Mouse (Mus musculus) liver, postnatal 0 days (tissue): ENCODE data around the gene Gpx4.

Source experiments
- CTCF ChIP-seq: sonication (generic); IDR thresholded peaks from 2 replicates; pipeline ENCODE4 v1.5.1; 2016; ENCODE audit warnings: antibody characterized with exemption, low read depth
- EP300 ChIP-seq: IDR thresholded peaks from 2 replicates; pipeline ENCODE4 v1.6.1; 2016; ENCODE audit warnings: antibody characterized with exemption, low read depth, mild to moderate bottlenecking

- TF ChIP-seq CTCF (no peak), EP300 (no peak)
Observed at GRCm38 (mm10) chr10:80021320-80021641, 25.7 kb upstream of the Gpx4 start.
